Mouse (Mus musculus): ENCODE data around the gene Hoxa7. TPM values are rescaled to one million over a fixed set of nuclear protein-coding genes. Genes with fewer than 3 reads are reported as not detected.

Hoxa7 gene
- polyA plus RNA-seq, 1 experiment from 2014 or later, result 13.9 TPM

DNA sequence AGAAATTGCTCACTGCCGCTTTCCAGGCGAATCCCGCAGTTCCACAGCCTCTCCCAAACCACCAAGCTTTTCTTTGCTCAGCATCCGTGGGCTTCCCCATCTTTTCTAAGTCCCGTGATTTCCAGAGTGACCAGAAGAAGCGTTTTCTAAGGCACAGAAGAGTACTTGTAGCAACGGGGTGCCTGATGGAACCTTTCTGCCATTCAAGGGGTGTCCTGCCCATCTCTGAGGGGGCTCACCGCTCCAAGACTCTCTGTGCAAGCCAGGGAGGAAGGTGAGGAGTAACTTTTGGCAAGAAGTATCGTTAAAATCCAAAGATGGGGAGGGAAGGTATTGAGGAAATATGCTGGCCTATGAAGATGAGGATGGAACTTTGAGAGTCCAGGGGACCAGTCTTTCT, 43.8 kb downstream of the Hoxa7 start:
- Histone ChIP-seq H3K4me2 (replicated peaks; ENCODE audit: low read depth, low read length) (peak overlapping the region; percentile 61), H3K9me3 (ENCODE audit: control insufficient read depth, low read depth, low read length) (no peaks in the 10 kb centered on the region), H3K36me3 (ENCODE audit: control insufficient read depth, insufficient read depth, low read length) (no peaks in the 10 kb centered on the region), H3K4me3 (ENCODE audit: low read depth, low read length) (peak overlapping the region; percentile 63), H3K4me1 (ENCODE audit: control insufficient read depth, insufficient read depth, low read length) (peaks cover 24% of the 10 kb centered on the region), H3K27ac (ENCODE audit: low read length) (peak overlapping the region; percentile 98), H3K9ac (replicated peaks; ENCODE audit: low read depth, low read length) (peak overlapping the region; percentile 79), H3K27me3 (ENCODE audit: control insufficient read depth, insufficient read depth, low read length) (no peaks in the 10 kb centered on the region)
- WGBS, result 10% methylated on average over 9 of the region's 9 CpGs
- ATAC-seq (ENCODE audit: insufficient number of reproducible peaks, insufficient read depth, low FRiP score, low read depth), result no peak

- ATAC-seq (ENCODE audit: insufficient number of reproducible peaks, insufficient read depth, low FRiP score, low read depth), result no peak
- H3K36me3 ChIP-seq (ENCODE audit: control insufficient read depth, insufficient read depth, low read length), result no peaks in the 10 kb centered on the region
- no peaks in the 10 kb centered on the region for H3K9me3 ChIP-seq (ENCODE audit: control insufficient read depth, low read depth, low read length)
- H3K9ac ChIP-seq (replicated peaks; ENCODE audit: low read depth, low read length), result peak within 1 kb of the TSS; percentile 79
- peak within 1 kb of the TSS; percentile 98 for H3K27ac ChIP-seq (ENCODE audit: low read length)
- peaks cover 21% of the 10 kb centered on the region for H3K4me1 ChIP-seq (ENCODE audit: control insufficient read depth, insufficient read depth, low read length)
- no peaks in the 10 kb centered on the region for H3K27me3 ChIP-seq (ENCODE audit: control insufficient read depth, insufficient read depth, low read length)
- peak within 1 kb of the TSS; percentile 63 for H3K4me3 ChIP-seq (ENCODE audit: low read depth, low read length)
- H3K4me2 ChIP-seq (replicated peaks; ENCODE audit: low read depth, low read length), result peak within 1 kb of the TSS; percentile 61
- 2% methylated on average over 36 of the region's 36 CpGs for WGBS
Measured at GRCm38 (mm10) chr6:52177061-52177735, 44.5 kb downstream of the Hoxa7 start, which contains the start of gene 5730596B20Rik. 5730596B20Rik (plus strand) TSS chr6:52177498.

DNA sequence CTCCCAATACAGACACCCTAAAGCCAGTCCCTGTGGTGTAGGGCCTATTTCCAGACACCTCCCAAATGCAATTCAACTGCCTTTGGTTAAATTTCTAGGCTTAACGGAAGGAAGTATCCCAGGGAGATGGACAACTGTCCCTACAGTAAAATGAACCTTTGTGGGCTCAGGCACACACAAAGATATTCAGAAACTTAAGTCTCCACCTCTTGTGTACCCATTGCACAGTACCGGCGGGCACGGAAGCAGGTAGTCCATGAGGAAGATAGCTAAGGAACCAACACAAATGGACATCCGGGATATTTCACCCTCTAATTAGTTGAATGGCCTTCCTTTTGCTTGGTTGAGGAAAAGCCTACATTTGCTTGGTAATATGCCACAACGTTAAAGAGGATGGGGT, 45.3 kb downstream of the Hoxa7 start:
- Histone ChIP-seq H3K27ac (ENCODE audit: low read length) (peak overlapping the region; percentile 98), H3K9ac (replicated peaks; ENCODE audit: low read depth, low read length) (peak overlapping the region; percentile 79), H3K4me3 (ENCODE audit: low read depth, low read length) (peak overlapping the region; percentile 63), H3K27me3 (ENCODE audit: control insufficient read depth, insufficient read depth, low read length) (no peaks in the 10 kb centered on the region), H3K36me3 (ENCODE audit: control insufficient read depth, insufficient read depth, low read length) (no peaks in the 10 kb centered on the region), H3K4me2 (replicated peaks; ENCODE audit: low read depth, low read length) (peak overlapping the region; percentile 61), H3K4me1 (ENCODE audit: control insufficient read depth, insufficient read depth, low read length) (peaks cover 19% of the 10 kb centered on the region), H3K9me3 (ENCODE audit: control insufficient read depth, low read depth, low read length) (no peaks in the 10 kb centered on the region)
- under 1% methylated on average over 6 of the region's 6 CpGs for WGBS
- ATAC-seq (ENCODE audit: insufficient number of reproducible peaks, insufficient read depth, low FRiP score, low read depth), result no peak

- H3K4me2 ChIP-seq (replicated peaks; ENCODE audit: low read depth, low read length), result peak overlapping the region; percentile 61
- no peaks in the 10 kb centered on the region for H3K9me3 ChIP-seq (ENCODE audit: control insufficient read depth, low read depth, low read length)
- peak overlapping the region; percentile 79 for H3K9ac ChIP-seq (replicated peaks; ENCODE audit: low read depth, low read length)
- H3K4me3 ChIP-seq (ENCODE audit: low read depth, low read length), result peak overlapping the region; percentile 63
- H3K4me1 ChIP-seq (ENCODE audit: control insufficient read depth, insufficient read depth, low read length), result peaks cover 19% of the 10 kb centered on the region
- H3K27me3 ChIP-seq (ENCODE audit: control insufficient read depth, insufficient read depth, low read length), result no peaks in the 10 kb centered on the region
- 1% methylated on average over 13 of the region's 35 CpGs for WGBS
- peaks cover 2% of the 10 kb centered on the region for H3K36me3 ChIP-seq (ENCODE audit: control insufficient read depth, insufficient read depth, low read length)
- peak; percentile 30; the same call in 1 of the 2 replicates for ATAC-seq (ENCODE audit: insufficient number of reproducible peaks, insufficient read depth, low FRiP score, low read depth)
- H3K27ac ChIP-seq (ENCODE audit: low read length), result peak overlapping the region; percentile 98
Measured at GRCm38 (mm10) chr6:52175864-52176263, 45.8 kb downstream of the Hoxa7 start.

GRCm38 (mm10) chr6:52174968-52175751, 46.5 kb downstream of the Hoxa7 start:
- H3K9me3 ChIP-seq (ENCODE audit: control insufficient read depth, low read depth, low read length), result no peaks in the 10 kb centered on the region
- peak overlapping the region; percentile 98 for H3K27ac ChIP-seq (ENCODE audit: low read length)
- peak overlapping the region; percentile 61 for H3K4me2 ChIP-seq (replicated peaks; ENCODE audit: low read depth, low read length)
- peak; percentile 55; the same call in 1 of the 2 replicates for ATAC-seq (ENCODE audit: insufficient number of reproducible peaks, insufficient read depth, low FRiP score, low read depth)
- under 1% methylated on average over 41 of the region's 41 CpGs for WGBS
- H3K4me3 ChIP-seq (ENCODE audit: low read depth, low read length), result peak overlapping the region; percentile 63
- peaks cover 9% of the 10 kb centered on the region for H3K36me3 ChIP-seq (ENCODE audit: control insufficient read depth, insufficient read depth, low read length)
- no peaks in the 10 kb centered on the region for H3K27me3 ChIP-seq (ENCODE audit: control insufficient read depth, insufficient read depth, low read length)
- peak overlapping the region; percentile 79 for H3K9ac ChIP-seq (replicated peaks; ENCODE audit: low read depth, low read length)
- peaks cover 20% of the 10 kb centered on the region for H3K4me1 ChIP-seq (ENCODE audit: control insufficient read depth, insufficient read depth, low read length)

DNA sequence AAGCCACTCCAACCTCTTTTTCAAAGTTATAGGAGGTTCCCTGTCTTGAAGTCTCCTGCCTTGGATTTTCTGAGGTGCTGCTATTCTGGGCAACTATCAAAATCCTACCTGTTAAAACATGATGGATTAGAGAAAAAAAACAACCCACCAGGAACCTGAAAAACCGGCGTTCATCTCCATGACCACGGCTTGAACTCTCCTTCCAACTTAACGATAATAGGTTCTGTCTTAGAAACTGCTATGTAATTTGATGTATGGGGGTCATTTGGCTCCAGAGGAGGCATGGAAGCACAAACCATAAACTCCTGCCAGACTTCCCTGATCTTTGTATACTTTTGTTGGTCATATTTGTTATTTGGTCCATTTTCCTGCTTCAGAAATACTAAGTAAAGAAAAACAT, 48.0 kb downstream of the Hoxa7 start:
- Histone ChIP-seq H3K27ac (ENCODE audit: low read length) (peak overlapping the region; percentile 98), H3K36me3 (ENCODE audit: control insufficient read depth, insufficient read depth, low read length) (peaks cover 15% of the 10 kb centered on the region), H3K9me3 (ENCODE audit: control insufficient read depth, low read depth, low read length) (no peaks in the 10 kb centered on the region), H3K9ac (replicated peaks; ENCODE audit: low read depth, low read length) (peak overlapping the region; percentile 79), H3K4me1 (ENCODE audit: control insufficient read depth, insufficient read depth, low read length) (peaks cover 28% of the 10 kb centered on the region), H3K27me3 (ENCODE audit: control insufficient read depth, insufficient read depth, low read length) (no peaks in the 10 kb centered on the region), H3K4me2 (replicated peaks; ENCODE audit: low read depth, low read length) (peak overlapping the region; percentile 61), H3K4me3 (ENCODE audit: low read depth, low read length) (peak overlapping the region; percentile 63)
- no peak for ATAC-seq (ENCODE audit: insufficient number of reproducible peaks, insufficient read depth, low FRiP score, low read depth)
- WGBS, result 2% methylated on average over 4 of the region's 4 CpGs

DNA sequence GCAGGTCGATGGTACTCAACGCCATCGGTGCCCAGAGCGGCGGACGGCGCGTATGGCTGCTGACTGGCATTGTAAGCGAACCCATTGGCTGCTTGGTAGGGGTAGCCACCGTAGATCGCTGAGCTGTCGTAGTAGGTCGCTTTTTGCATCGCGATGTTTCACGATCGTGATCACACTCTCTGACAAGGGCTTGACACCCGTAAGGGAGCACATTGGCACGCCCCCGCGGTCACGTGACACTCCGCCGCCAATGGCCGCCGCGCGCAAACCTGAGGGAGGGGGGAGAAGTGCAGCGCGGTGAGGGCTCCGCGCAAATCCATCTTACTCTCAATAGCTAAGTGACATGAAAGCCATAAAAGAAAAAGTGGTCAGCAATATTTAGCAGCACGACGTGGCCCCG, 49.2 kb downstream of the Hoxa7 start:
- H3K9me3 ChIP-seq (ENCODE audit: control insufficient read depth, low read depth, low read length), result no peaks in the 10 kb centered on the region
- H3K4me1 ChIP-seq (ENCODE audit: control insufficient read depth, insufficient read depth, low read length), result peaks cover 31% of the 10 kb centered on the region
- peak overlapping the region; percentile 67 for H3K9ac ChIP-seq (replicated peaks; ENCODE audit: low read depth, low read length)
- H3K4me3 ChIP-seq (ENCODE audit: low read depth, low read length), result peak overlapping the region; percentile 63
- peaks cover 15% of the 10 kb centered on the region for H3K36me3 ChIP-seq (ENCODE audit: control insufficient read depth, insufficient read depth, low read length)
- peak; percentile 80 for ATAC-seq (ENCODE audit: insufficient number of reproducible peaks, insufficient read depth, low FRiP score, low read depth)
- WGBS, result under 1% methylated on average over 35 of the region's 35 CpGs
- H3K27ac ChIP-seq (ENCODE audit: low read length), result peak overlapping the region; percentile 98
- H3K4me2 ChIP-seq (replicated peaks; ENCODE audit: low read depth, low read length), result peak overlapping the region; percentile 61
- no peaks in the 10 kb centered on the region for H3K27me3 ChIP-seq (ENCODE audit: control insufficient read depth, insufficient read depth, low read length)

- WGBS, result 8% methylated on average over 7 of the region's 7 CpGs
- peaks cover 31% of the 10 kb centered on the region for H3K4me1 ChIP-seq (ENCODE audit: control insufficient read depth, insufficient read depth, low read length)
- H3K27me3 ChIP-seq (ENCODE audit: control insufficient read depth, insufficient read depth, low read length), result no peaks in the 10 kb centered on the region
- H3K36me3 ChIP-seq (ENCODE audit: control insufficient read depth, insufficient read depth, low read length), result peaks cover 15% of the 10 kb centered on the region
- peak overlapping the region; percentile 63 for H3K4me3 ChIP-seq (ENCODE audit: low read depth, low read length)
- H3K4me2 ChIP-seq (replicated peaks; ENCODE audit: low read depth, low read length), result peak overlapping the region; percentile 61
- H3K9ac ChIP-seq (replicated peaks; ENCODE audit: low read depth, low read length), result peak overlapping the region; percentile 67
- ATAC-seq (ENCODE audit: insufficient number of reproducible peaks, insufficient read depth, low FRiP score, low read depth), result peak; percentile 4; the same call in 1 of the 2 replicates
- H3K27ac ChIP-seq (ENCODE audit: low read length), result peak overlapping the region; percentile 98
- H3K9me3 ChIP-seq (ENCODE audit: control insufficient read depth, low read depth, low read length), result no peaks in the 10 kb centered on the region
Measured at GRCm38 (mm10) chr6:52171938-52172337, 49.7 kb downstream of the Hoxa7 start.

All from stomach, embryonic 14.5 days (tissue).